Mouse (Mus musculus): ENCODE measurements around the gene Lurap1.

Lurap1 gene

GRCm38 (mm10) chr4:116100959-116101358 lies 50.2 kb downstream of the Lurap1 start:
- DNase-seq, result no peak

DNA sequence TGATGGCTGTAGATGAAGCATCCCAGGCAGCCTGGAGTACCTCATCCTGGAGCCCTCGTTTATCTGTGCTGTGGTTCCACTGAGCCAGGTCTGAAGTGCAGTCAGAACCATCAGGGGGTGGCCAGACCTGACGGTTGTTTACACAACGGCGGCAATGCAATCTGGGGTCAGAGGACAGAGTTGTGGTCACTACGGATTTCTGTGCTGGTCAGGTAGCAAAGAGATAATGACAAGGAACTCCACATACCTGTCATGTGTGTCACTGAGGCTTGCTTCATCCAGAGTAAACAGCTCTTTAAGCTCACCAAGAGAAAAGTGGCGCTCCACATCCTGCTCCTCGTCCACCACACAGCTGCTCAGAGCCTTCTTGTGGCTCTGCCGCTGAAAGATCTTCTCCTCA lies 53.9 kb downstream of the Lurap1 start:
- no peak for DNase-seq

GRCm38 (mm10) chr4:116096291-116096690 lies 54.8 kb downstream of the Lurap1 start:
- DNase-seq, result no peak

- DNase-seq, result no peak
These were observed 62.5 kb downstream of the Lurap1 start for GRCm38 (mm10) chr4:116088510-116089249.
